Mouse (Mus musculus) CH12.LX (cell line): ENCODE results near the gene Ndc1.

Experiments used
- CTCF ChIP-seq, 2 experiments: IDR thresholded peaks in 1 of 2; conservative IDR thresholded peaks in 1 of 2; 2 replicates each; pipeline ENCODE4 v1.5.1; 2011 to 2012; ENCODE audit warnings: low read depth in 2 of 2, low read length in 2 of 2, improper control_type of control experiment in 1 of 2, inconsistent platforms in 1 of 2, mild to moderate bottlenecking in 1 of 2, moderate library complexity in 1 of 2
- EP300 ChIP-seq: IDR thresholded peaks from 2 replicates; pipeline ENCODE4 v1.6.1; 2011; ENCODE audit warnings: low read length, improper control_type of control experiment
- HCFC1 ChIP-seq: IDR thresholded peaks from 2 replicates; pipeline ENCODE4 v1.6.1; 2012; ENCODE audit warnings: low read depth, mild to moderate bottlenecking, inconsistent platforms, low read length, improper control_type of control experiment
- MAFK ChIP-seq: IDR thresholded peaks from 2 replicates; pipeline ENCODE4 v1.6.1; 2011; ENCODE audit warnings: low read length, improper control_type of control experiment; ENCODE audit not compliant: insufficient replicate concordance
- MAZ ChIP-seq: IDR thresholded peaks from 2 replicates; pipeline ENCODE4 v1.6.1; 2012; ENCODE audit warnings: low read depth, mild to moderate bottlenecking, inconsistent platforms, low read length, improper control_type of control experiment, moderate library complexity
- MEF2A ChIP-seq: IDR thresholded peaks from 2 replicates; pipeline ENCODE4 v1.6.1; 2014; ENCODE audit warnings: low read depth, mild to moderate bottlenecking, inconsistent platforms, low read length, improper control_type of control experiment, borderline replicate concordance
- POLR2A ChIP-seq: IDR thresholded peaks from 2 replicates; pipeline ENCODE4 v1.6.1; 2011; ENCODE audit warnings: low read depth, mild to moderate bottlenecking, improper control_type of control experiment, low read length
- POLR2AphosphoS2 ChIP-seq: IDR thresholded peaks from 2 replicates; pipeline ENCODE4 v1.6.1; 2011; ENCODE audit warnings: low read depth, low read length, improper control_type of control experiment
- UBTF ChIP-seq: IDR thresholded peaks from 2 replicates; pipeline ENCODE4 v1.6.1; 2012; ENCODE audit warnings: low read depth, mild to moderate bottlenecking, inconsistent platforms, low read length, improper control_type of control experiment, moderate library complexity
- ZKSCAN1 ChIP-seq: IDR thresholded peaks from 2 replicates; pipeline ENCODE4 v1.6.1; 2012; ENCODE audit warnings: low read depth, inconsistent platforms, low read length, improper control_type of control experiment, borderline replicate concordance

- TF ChIP-seq CTCF (conservative IDR thresholded peaks at IDR 0.05 in 1 of 2, IDR thresholded peaks at IDR 0.05 in 1 of 2; ENCODE audit: low read depth in 2 of 2, low read length in 2 of 2) = peak in 1 of 2 experiments; percentile 27; a peak in 2 of 4 replicates
- no peak for TF ChIP-seq EP300
- no peak for TF ChIP-seq POLR2AphosphoS2
- no peak for TF ChIP-seq ZKSCAN1
- TF ChIP-seq MAFK = no peak
- TF ChIP-seq POLR2A = no peak
- TF ChIP-seq HCFC1 = no peak
- TF ChIP-seq MEF2A = no peak
- TF ChIP-seq UBTF = no peak
- TF ChIP-seq MAZ = no peak
These were observed 4.0 kb upstream of the Ndc1 start for GRCm38 (mm10) chr4:107363573-107363972.
